Mouse (Mus musculus): Measurements from ENCODE around the gene Robo1.

Robo1 gene

DNA sequence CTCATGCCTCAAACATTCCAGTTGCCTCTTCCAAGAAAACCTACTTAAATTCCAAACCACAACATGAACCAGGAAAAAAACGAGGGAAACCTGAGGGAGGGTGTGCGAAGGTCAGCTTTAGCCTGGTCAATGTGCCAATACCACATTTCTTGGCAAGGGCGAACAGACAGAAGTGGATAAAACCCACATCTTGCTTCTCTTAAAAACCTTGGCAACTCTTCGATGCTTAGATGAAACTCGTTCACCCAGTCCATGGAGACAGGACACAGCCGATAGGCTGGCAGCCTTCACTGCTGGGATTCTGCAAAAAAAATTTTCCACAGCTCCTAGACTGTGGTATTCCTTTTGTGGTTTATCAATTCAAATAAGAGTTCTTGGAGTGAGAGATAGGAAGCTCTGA, 690.6 kb downstream of the Robo1 start:
- DNase-seq (ENCODE audit: low read depth, low spot score) = no peak

DNA sequence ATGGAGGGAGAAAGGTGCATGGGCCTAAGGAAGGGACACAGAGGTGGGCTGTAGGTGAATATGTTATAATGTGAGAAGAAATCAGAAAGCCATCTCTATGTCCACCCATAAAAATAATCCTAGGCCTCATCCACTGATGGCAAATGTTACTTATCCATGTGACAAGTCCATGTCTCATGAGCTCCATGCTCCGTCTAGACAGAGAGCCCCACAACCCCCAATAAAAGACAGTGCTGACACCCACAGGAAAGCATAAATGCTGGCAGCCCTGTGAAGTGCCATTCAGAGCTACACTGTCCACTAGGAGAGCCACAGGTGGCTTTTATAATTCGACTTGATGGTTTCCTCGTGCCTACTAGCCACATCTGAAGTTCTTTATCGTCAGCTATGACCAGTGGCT, 694.6 kb downstream of the Robo1 start:
- DNase-seq (ENCODE audit: low read depth, low spot score) = no peak

- DNase-seq (ENCODE audit: low read depth, low spot score) = no peak
Measured at GRCm38 (mm10) chr16:73004601-73005000, 696.5 kb downstream of the Robo1 start.

GRCm38 (mm10) chr16:73005831-73006230, 697.7 kb downstream of the Robo1 start:
- DNase-seq (ENCODE audit: low read depth, low spot score) = no peak

DNA sequence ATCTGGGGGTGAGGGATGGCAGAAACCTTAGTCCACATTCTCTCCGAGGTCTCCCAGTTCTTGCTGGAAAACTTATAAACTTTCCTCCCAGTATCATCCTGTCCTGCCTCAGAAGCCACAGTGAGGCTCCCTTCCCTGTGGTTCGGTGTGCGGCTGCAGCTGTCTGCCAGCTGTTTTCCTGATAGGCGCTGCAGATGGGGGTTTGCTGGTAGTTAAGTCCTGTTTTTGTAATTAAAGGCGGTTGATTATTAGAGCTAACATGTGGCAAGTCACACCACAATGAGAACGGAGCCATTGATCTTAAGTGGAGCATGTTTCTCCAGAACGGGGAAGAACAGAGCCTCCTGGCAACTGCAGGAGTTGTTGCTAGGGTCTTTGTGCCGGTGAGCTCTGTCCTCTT, 699.3 kb downstream of the Robo1 start:
- no peak for DNase-seq (ENCODE audit: low read depth, low spot score)

- DNase-seq (ENCODE audit: low read depth, low spot score) = no peak
Measured at GRCm38 (mm10) chr16:73011313-73011712, 703.2 kb downstream of the Robo1 start.

GRCm38 (mm10) chr16:73012926-73013325, 704.8 kb downstream of the Robo1 start:
- no peak for DNase-seq (ENCODE audit: low read depth, low spot score)

GRCm38 (mm10) chr16:73014544-73014943, 706.4 kb downstream of the Robo1 start:
- DNase-seq (ENCODE audit: low read depth, low spot score) = no peak

- no peak for DNase-seq (ENCODE audit: low read depth, low spot score)
Measured at GRCm38 (mm10) chr16:73015976-73016375, 707.9 kb downstream of the Robo1 start.

- no peak for DNase-seq (ENCODE audit: low read depth, low spot score)
Measured at GRCm38 (mm10) chr16:73016801-73017200, 708.7 kb downstream of the Robo1 start.

GRCm38 (mm10) chr16:73024326-73024725, 716.2 kb downstream of the Robo1 start:
- DNase-seq (ENCODE audit: low read depth, low spot score) = no peak

- no peak for DNase-seq (ENCODE audit: low read depth, low spot score)
Measured at GRCm38 (mm10) chr16:73027692-73028091, 719.6 kb downstream of the Robo1 start.

DNA sequence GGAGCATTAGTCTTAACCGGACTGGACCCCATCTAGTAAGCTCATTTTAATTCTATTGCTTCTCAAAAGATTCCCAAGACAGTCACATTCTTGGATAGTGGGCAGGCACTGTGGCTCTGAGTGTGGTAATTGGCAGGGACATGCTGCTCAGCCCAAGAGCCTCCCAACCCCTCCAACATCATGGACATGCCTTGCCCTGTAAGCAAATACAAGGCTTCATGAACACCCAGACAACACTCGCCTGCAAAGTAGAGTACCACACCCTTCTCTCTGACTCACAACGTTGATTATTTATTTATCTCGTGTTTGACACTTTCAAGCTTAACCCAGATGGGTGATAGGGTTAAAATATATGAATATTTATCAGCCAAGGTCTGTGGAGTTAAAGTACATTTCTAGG, 722.9 kb downstream of the Robo1 start:
- no peak for DNase-seq (ENCODE audit: low read depth, low spot score)

- no peak for DNase-seq (ENCODE audit: low read depth, low spot score)
Measured at GRCm38 (mm10) chr16:73035210-73035985, 727.3 kb downstream of the Robo1 start.

DNA sequence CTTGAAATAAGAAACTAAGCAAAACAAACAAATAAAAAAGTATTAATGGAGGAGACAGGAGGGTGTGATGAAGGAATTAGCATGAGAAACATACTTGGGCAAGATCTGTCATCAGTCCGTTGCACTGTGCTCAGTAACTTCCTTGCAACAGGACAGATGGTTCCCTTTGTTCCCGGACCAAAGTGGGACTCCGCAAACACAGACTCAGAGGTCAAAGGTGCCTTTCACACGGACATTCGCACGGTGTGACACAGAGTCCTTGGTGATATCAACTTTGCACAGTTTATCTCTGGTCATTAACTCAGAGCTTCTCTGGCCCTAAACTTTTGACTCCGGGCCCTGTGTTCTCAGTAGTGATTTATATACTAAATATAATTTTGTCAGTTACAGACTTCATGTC, 730.4 kb downstream of the Robo1 start:
- no peak for DNase-seq (ENCODE audit: low read depth, low spot score)

DNA sequence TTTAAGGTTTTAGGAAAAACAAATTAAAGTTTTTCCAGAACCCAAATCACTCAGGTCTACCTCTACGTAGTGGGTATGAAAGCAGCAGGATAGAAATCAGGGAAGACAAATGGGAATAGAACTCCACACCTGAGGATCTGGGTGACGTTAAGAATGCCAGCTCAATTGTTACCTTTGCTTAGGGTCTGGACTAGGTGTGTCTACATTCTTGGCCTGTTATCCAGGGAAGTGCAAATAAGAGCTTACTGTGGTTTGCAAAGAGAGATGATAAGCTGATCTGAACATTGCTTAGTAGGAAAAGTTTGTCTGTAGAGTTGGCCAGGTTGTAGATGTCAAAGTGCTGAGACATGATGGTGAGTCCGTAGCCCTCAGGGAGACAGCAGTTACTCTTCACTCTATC, 754.4 kb downstream of the Robo1 start:
- no peak for DNase-seq (ENCODE audit: low read depth, low spot score)

GRCm38 (mm10) chr16:73067782-73068181, 759.7 kb downstream of the Robo1 start:
- DNase-seq (ENCODE audit: low read depth, low spot score) = no peak

- no peak for DNase-seq (ENCODE audit: low read depth, low spot score)
Measured at GRCm38 (mm10) chr16:73072047-73072446, 763.9 kb downstream of the Robo1 start.

DNA sequence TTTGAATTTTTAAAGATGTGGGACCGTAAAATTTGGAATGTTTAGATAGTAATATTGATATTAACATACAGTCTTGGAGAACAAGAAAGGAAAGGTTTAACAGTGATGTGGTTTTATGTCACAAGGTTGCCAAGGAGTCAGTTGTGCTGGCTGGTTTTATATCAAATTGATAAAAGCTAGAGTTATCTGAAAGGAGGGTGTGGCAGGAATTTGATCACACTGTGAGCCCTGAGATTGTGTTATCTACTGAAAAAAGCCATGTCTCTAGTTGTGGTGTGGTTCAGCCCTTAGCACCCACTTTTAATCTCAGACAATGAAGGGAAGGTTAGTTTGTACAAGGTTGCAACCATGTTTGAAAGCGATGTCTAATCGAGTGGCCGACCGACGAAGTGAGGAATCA, 764.8 kb downstream of the Robo1 start:
- DNase-seq (ENCODE audit: low read depth, low spot score) = no peak

- DNase-seq (ENCODE audit: low read depth, low spot score) = no peak
Measured at GRCm38 (mm10) chr16:73082420-73082819, 774.3 kb downstream of the Robo1 start.

DNA sequence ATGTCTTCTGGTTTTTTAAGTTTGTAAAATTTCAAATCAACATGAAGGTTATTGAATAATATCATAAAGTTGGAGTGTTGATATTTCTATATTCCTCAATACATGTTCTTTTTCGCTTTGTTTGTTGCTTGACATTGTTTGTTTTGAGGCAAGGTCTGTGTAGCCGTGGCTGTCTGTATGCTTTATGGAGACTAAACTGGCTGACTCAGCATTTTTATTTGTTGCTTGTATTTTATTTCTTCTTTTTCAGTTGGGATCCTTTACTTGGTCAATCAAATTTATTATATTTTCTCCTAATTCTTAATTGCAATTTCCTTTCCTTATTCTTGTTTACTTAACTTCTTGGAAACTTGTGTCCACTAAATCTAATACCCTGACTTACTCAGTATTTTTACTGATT, 775.0 kb downstream of the Robo1 start:
- DNase-seq (ENCODE audit: low read depth, low spot score) = no peak

All from retina, adult 2 months (tissue).